Mouse (Mus musculus) olfactory bulb, adult 2 months (tissue): ENCODE data around the gene Odf4.

ENCODE experiments used
- CTCF ChIP-seq: fragments of 200-500 bp; IDR thresholded peaks from 2 replicates; pipeline ENCODE4 v1.5.1; 2012; ENCODE audit warnings: low read depth, mild to moderate bottlenecking, low read length, moderate library complexity; ENCODE audit not compliant: insufficient read depth
- POLR2A ChIP-seq: fragments of 200-500 bp; IDR thresholded peaks from 2 replicates; pipeline ENCODE4 v1.6.1; 2012; ENCODE audit warnings: mild to moderate bottlenecking, low read depth, low read length, moderate library complexity; ENCODE audit not compliant: insufficient read depth

DNA sequence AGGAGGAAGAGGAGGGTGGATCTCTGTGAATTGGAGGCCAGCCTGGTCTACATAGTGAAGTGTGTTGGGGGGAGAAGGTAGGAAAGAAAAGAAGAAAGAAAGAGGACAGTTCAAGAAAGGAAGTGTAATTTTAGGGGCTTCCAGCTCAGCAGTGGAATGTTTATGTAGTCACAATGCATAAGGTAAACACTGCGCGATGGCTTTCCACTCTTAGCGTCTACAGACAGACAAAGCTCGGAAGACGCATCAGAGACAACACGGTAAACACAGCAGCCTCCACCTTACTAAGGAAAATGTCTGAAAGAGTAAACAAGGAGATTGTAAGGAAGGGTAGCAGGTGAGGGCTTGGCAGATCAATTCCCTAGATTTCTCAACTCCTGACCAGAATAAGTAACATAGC is 3.1 kb upstream of the Odf4 start:
- TF ChIP-seq CTCF (no peak), POLR2A (no peak)
